Comparison of ENCODE assay signal across 9 mouse cellular contexts in the genomic region with DNA sequence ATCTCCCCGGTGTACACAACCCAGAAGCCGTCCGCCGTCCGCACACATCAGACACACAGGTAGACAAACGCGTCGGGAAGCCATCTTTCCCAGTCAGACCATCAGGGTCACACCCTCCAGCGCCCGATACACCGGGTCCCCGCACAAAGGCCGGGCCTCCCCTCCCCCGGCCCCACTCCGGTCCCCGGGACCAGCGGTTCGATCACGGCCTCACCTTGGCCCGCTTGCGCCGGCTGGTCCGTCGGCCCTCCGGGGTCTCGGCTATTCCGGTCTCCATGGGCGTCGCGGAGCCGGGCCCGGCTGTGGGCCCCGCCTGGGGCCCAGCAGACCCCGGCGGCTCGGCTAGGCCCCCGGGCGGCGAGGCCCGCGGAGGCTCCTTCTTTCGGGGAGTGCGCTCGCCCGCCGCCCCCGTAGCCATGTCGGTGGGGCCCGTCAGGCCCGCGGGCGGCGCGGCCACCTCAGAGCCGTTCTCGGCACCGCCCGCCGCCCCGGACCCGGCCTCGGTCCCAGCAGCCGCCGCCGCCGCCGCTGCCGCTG. TPM values are rescaled to one million over a fixed set of nuclear protein-coding genes. Genes with fewer than 3 reads are reported as not detected.
DNase-seq lines count a peak whose midpoint lies in the region; ATAC-seq and TF ChIP-seq lines count a peak whose summit lies in the region.
"Had no signal": no experiment of that assay in that cellular context is flagged by ENCODE, and none has a peak within 500 bp of the region (broad histone marks: within the 10 kb centered on the region; RNA-seq: fewer than 3 reads in every experiment).

No protein-coding gene starts in this region.

- H3K36me3 ChIP-seq in E14TG2a.4 (ENCODE audit: insufficient read depth, low read length), result peaks cover 4% of the 10 kb centered on the region; the same call in 1 of the 2 replicates
- no peaks in the 10 kb centered on the region for H3K36me3 ChIP-seq in embryonic facial prominence, embryonic 11.5 days (replicated peaks; ENCODE audit: control insufficient read depth, insufficient read depth, low read depth, low read length)
- no peaks in the 10 kb centered on the region for H3K36me3 ChIP-seq in heart, embryonic 12.5 days
- H3K36me3 ChIP-seq in lung, embryonic 15.5 days, result no peaks in the 10 kb centered on the region

- peak overlapping the region; percentile 85 for H3K27ac ChIP-seq in embryonic facial prominence, embryonic 11.5 days (replicated peaks; ENCODE audit: low read depth, low read length)
- peak overlapping the region; percentile 83 for H3K27ac ChIP-seq in heart, embryonic 12.5 days (ENCODE audit: poor library complexity, severe bottlenecking)
- H3K27ac ChIP-seq in lung, embryonic 15.5 days, result peak overlapping the region; percentile 86

- TF ChIP-seq CTCF in E14TG2a.4 (conservative IDR thresholded peaks at IDR 0.05; ENCODE audit: low read length), result no peak

- H3K4me2 ChIP-seq in embryonic facial prominence, embryonic 11.5 days (ENCODE audit: low read depth, low read length), result peak overlapping the region; percentile 53
- peak overlapping the region; percentile 71 for H3K4me2 ChIP-seq in heart, embryonic 12.5 days
- peak overlapping the region; percentile 65 for H3K4me2 ChIP-seq in lung, embryonic 15.5 days

- H3K9me3 ChIP-seq in E14TG2a.4 (ENCODE audit: low read length), result no peaks in the 10 kb centered on the region
- no peaks in the 10 kb centered on the region for H3K9me3 ChIP-seq in embryonic facial prominence, embryonic 11.5 days (replicated peaks; ENCODE audit: control insufficient read depth, low read length)
- no peaks in the 10 kb centered on the region for H3K9me3 ChIP-seq in heart, embryonic 12.5 days (replicated peaks)
- H3K9me3 ChIP-seq in lung, embryonic 15.5 days, result no peaks in the 10 kb centered on the region

- DNase-seq in adrenal gland, postnatal 10 days, result peak; percentile 63
- peak; percentile 64 for DNase-seq in embryonic facial prominence, embryonic 11.5 days (ENCODE audit: low spot score)
- peak; percentile 58 for DNase-seq in kidney, postnatal 14 days
- peak; percentile 18 for DNase-seq in retina, adult 2 months (ENCODE audit: low read depth, low spot score)
- peak; percentile 62 for DNase-seq in yolk sac, embryonic 10.5 days (ENCODE audit: low spot score)

- peaks cover 64% of the 10 kb centered on the region for H3K4me1 ChIP-seq in E14TG2a.4 (replicated peaks; ENCODE audit: low read depth, low read length)
- no peaks in the 10 kb centered on the region for H3K4me1 ChIP-seq in embryonic facial prominence, embryonic 11.5 days (ENCODE audit: control insufficient read depth, insufficient read depth, low read length)
- H3K4me1 ChIP-seq in heart, embryonic 12.5 days (replicated peaks), result peaks cover 19% of the 10 kb centered on the region
- peaks cover 13% of the 10 kb centered on the region for H3K4me1 ChIP-seq in lung, embryonic 15.5 days

- under 1% methylated on average over 62 of the region's 68 CpGs for WGBS in embryonic facial prominence, embryonic 11.5 days
- under 1% methylated on average over 52 of the region's 68 CpGs for WGBS in heart, embryonic 12.5 days
- WGBS in lung, embryonic 15.5 days, result under 1% methylated on average over 64 of the region's 68 CpGs

- peak overlapping the region; percentile 95 for H3K4me3 ChIP-seq in E14TG2a.4 (replicated peaks; ENCODE audit: low read length)
- peak overlapping the region; percentile 99 for H3K4me3 ChIP-seq in embryonic facial prominence, embryonic 11.5 days (ENCODE audit: low read depth, low read length)
- H3K4me3 ChIP-seq in heart, embryonic 12.5 days, result peak overlapping the region; percentile 97
- peak overlapping the region; percentile 100 for H3K4me3 ChIP-seq in lung, embryonic 15.5 days

- peak; percentile 70 for ATAC-seq in embryonic facial prominence, embryonic 11.5 days (replicated peaks; ENCODE audit: insufficient number of reproducible peaks, low FRiP score, low TSS enrichment, low read depth)
- ATAC-seq in heart, embryonic 12.5 days (ENCODE audit: insufficient number of reproducible peaks, low FRiP score), result peak; percentile 73
- ATAC-seq in lung, embryonic 15.5 days (ENCODE audit: borderline replicate concordance, extremely low read depth, low FRiP score, low TSS enrichment), result peak; percentile 66

- H3K9ac ChIP-seq in embryonic facial prominence, embryonic 11.5 days (replicated peaks; ENCODE audit: low read length), result peak overlapping the region; percentile 100
- H3K9ac ChIP-seq in heart, embryonic 12.5 days, result peak overlapping the region; percentile 100
- peak overlapping the region; percentile 100 for H3K9ac ChIP-seq in lung, embryonic 15.5 days

- H3K27me3 ChIP-seq in E14TG2a.4 (ENCODE audit: insufficient read depth, low read length), result no peaks in the 10 kb centered on the region
- no peaks in the 10 kb centered on the region for H3K27me3 ChIP-seq in embryonic facial prominence, embryonic 11.5 days (ENCODE audit: control insufficient read depth, insufficient read depth, low read length)
- H3K27me3 ChIP-seq in heart, embryonic 12.5 days (replicated peaks), result no peaks in the 10 kb centered on the region
- no peaks in the 10 kb centered on the region for H3K27me3 ChIP-seq in lung, embryonic 15.5 days

RNA-seq across cellular contexts. Expression of gene Kdm1a, which starts 0.4 kb away (rescaled TPM):
- 10 to 100 TPM; 40.7 to 52.3 TPM for total RNA-seq in adrenal gland, postnatal 10 days (2021)
- 76.9 and 88.3 TPM in 2 replicates for polyA plus RNA-seq in embryonic facial prominence, embryonic 11.5 days (2014; fragmentation: Nextera tagmentation; extraction: Ambion mirVana)
- 46.4 and 48.3 TPM in 2 replicates for polyA plus RNA-seq in heart, embryonic 12.5 days (2016; fragmentation: Nextera tagmentation; extraction: Ambion mirVana)
- 34.5 and 36.3 TPM in 2 replicates for polyA plus RNA-seq in lung, embryonic 15.5 days (2015; fragmentation: Nextera tagmentation; extraction: Ambion mirVana)

RNA-seq across cellular contexts. Expression of gene Tex46, which starts 8.2 kb away (rescaled TPM):
- total RNA-seq in adrenal gland, postnatal 10 days (2021), result not detected
- polyA plus RNA-seq in embryonic facial prominence, embryonic 11.5 days (2014; fragmentation: Nextera tagmentation; extraction: Ambion mirVana), result not detected in 2 replicates
- not detected in 2 replicates for polyA plus RNA-seq in heart, embryonic 12.5 days (2016; fragmentation: Nextera tagmentation; extraction: Ambion mirVana)
- polyA plus RNA-seq in lung, embryonic 15.5 days (2015; fragmentation: Nextera tagmentation; extraction: Ambion mirVana), result not detected in 2 replicates
- polyA plus RNA-seq: large intestine, adult 2 months had no signal

RNA-seq across cellular contexts. Expression of gene Lactbl1, which starts 20.3 kb away (rescaled TPM):
- total RNA-seq in adrenal gland, postnatal 10 days (2021), result not detected
- polyA plus RNA-seq in embryonic facial prominence, embryonic 11.5 days (2014; fragmentation: Nextera tagmentation; extraction: Ambion mirVana), result not detected in 2 replicates
- not detected in 2 replicates for polyA plus RNA-seq in heart, embryonic 12.5 days (2016; fragmentation: Nextera tagmentation; extraction: Ambion mirVana)
- polyA plus RNA-seq in lung, embryonic 15.5 days (2015; fragmentation: Nextera tagmentation; extraction: Ambion mirVana), result not detected in 2 replicates
- polyA plus RNA-seq: large intestine, adult 2 months had no signal

Comparison
In these comparisons a context has a peak if more than half of its experiments do, and no peak if none do; other contexts are left out.
1. Peak in every context shown above with its lines: DNase-seq, ATAC-seq, H3K4me3 ChIP-seq and H3K27ac ChIP-seq.